Mouse (Mus musculus) small intestine, adult 2 months (tissue): ENCODE data around the gene 4921524J17Rik.

Experiments
- CTCF ChIP-seq: fragments of 200-500 bp; IDR thresholded peaks from 2 replicates; pipeline ENCODE4 v1.5.1; 2012; ENCODE audit warnings: low read depth, mild to moderate bottlenecking, control low read depth, inconsistent platforms, low read length, moderate library complexity, mixed read lengths; ENCODE audit not compliant: insufficient replicate concordance, insufficient read length; ENCODE audit errors: extremely low read depth
- POLR2A ChIP-seq: fragments of 200-500 bp; IDR thresholded peaks from 2 replicates; pipeline ENCODE4 v1.6.1; 2012; ENCODE audit warnings: low read depth, mild to moderate bottlenecking, control low read depth, inconsistent platforms, low read length, moderate library complexity

- TF ChIP-seq CTCF (no peak), POLR2A (no peak)
Observed at GRCm38 (mm10) chr8:85421329-85421728, 11.3 kb downstream of the 4921524J17Rik start.
